Mouse (Mus musculus) central nervous system, embryonic 18 days (tissue): ENCODE results near the gene Xylt2. TPM values are rescaled to one million over a fixed set of nuclear protein-coding genes. Genes with fewer than 3 reads are reported as not detected.

Experiments used
- polyA plus RNA-seq: library from polyadenylated mRNA; depleted of rRNA; stranded (reverse); fragments of >200 nt; gene quantifications from 2 replicates; pipeline ENCODE4 v1.2.3, GENCODE M21; 2012; rRNA removed

Gene Xylt2
- 16.9 and 17.6 TPM in 2 replicates for polyA plus RNA-seq

GRCm38 (mm10) chr11:94676754-94677606 lies at the start of gene Xylt2:
Xylt2 (minus strand) TSS chr11:94677515.

GRCm38 (mm10) chr11:94704472-94704871 lies 27.2 kb upstream of the Xylt2 start, which contains the start of gene Gm11541:
Gm11541 (minus strand) TSS chr11:94704499.

GRCm38 (mm10) chr11:94653663-94654436 lies 23.5 kb downstream of the Xylt2 start, which contains the start of the genes Mrpl27 and Eme1:
Mrpl27 (plus strand) TSS chr11:94653767.
Eme1 (minus strand) TSS chr11:94653964.

GRCm38 (mm10) chr11:94629199-94629883 lies 48.0 kb downstream of the Xylt2 start, which contains the start of gene Lrrc59:
Lrrc59 (plus strand) TSS chr11:94629767.

Other genes starting within 250 kb of the Xylt2 start
- gene Cacna1g, start 203.3 kb downstream of the Xylt2 start, polyA plus RNA-seq = 192 and 209 TPM in 2 replicates
- 1.7 and 2.1 TPM in 2 replicates for gene Spata20, start 191.3 kb downstream of the Xylt2 start, polyA plus RNA-seq
- 1.4 and 2.4 TPM in 2 replicates for gene Epn3, start 177.5 kb downstream of the Xylt2 start, polyA plus RNA-seq
- gene Mycbpap, start 155.8 kb downstream of the Xylt2 start, polyA plus RNA-seq = 1.7 and 2.4 TPM in 2 replicates
- 12.9 and 14.9 TPM in 2 replicates for gene Rsad1, start 128.3 kb downstream of the Xylt2 start, polyA plus RNA-seq
- gene Chad, start 112.5 kb downstream of the Xylt2 start, polyA plus RNA-seq = 0.19 and 0.43 TPM in 2 replicates
- 5.3 and 5.5 TPM in 2 replicates for gene Acsf2, start 75.6 kb downstream of the Xylt2 start, polyA plus RNA-seq
- 86.6 and 89.4 TPM in 2 replicates for gene Lrrc59, start 47.7 kb downstream of the Xylt2 start, polyA plus RNA-seq
- gene Mrpl27, start 23.7 kb downstream of the Xylt2 start, polyA plus RNA-seq = 111 and 113 TPM in 2 replicates
- gene Eme1, start 23.6 kb downstream of the Xylt2 start, polyA plus RNA-seq = 2.9 and 3.0 TPM in 2 replicates
- gene Gm11541, start 27.0 kb upstream of the Xylt2 start, polyA plus RNA-seq = 0.08 TPM in 1 of 2 replicates, not detected in the other
- gene Cdc34b, start 64.3 kb upstream of the Xylt2 start, polyA plus RNA-seq = 0.04 and 0.12 TPM in 2 replicates
- gene Tmem92, start 105.2 kb upstream of the Xylt2 start, polyA plus RNA-seq = 0.04 TPM in 1 of 2 replicates, not detected in the other